Mouse (Mus musculus): ENCODE data around the gene Tomm40l. TPM values are rescaled to one million over a fixed set of nuclear protein-coding genes. Genes with fewer than 3 reads are reported as not detected.

Gene Tomm40l
- total RNA-seq (2023), result 16.1 TPM

DNA sequence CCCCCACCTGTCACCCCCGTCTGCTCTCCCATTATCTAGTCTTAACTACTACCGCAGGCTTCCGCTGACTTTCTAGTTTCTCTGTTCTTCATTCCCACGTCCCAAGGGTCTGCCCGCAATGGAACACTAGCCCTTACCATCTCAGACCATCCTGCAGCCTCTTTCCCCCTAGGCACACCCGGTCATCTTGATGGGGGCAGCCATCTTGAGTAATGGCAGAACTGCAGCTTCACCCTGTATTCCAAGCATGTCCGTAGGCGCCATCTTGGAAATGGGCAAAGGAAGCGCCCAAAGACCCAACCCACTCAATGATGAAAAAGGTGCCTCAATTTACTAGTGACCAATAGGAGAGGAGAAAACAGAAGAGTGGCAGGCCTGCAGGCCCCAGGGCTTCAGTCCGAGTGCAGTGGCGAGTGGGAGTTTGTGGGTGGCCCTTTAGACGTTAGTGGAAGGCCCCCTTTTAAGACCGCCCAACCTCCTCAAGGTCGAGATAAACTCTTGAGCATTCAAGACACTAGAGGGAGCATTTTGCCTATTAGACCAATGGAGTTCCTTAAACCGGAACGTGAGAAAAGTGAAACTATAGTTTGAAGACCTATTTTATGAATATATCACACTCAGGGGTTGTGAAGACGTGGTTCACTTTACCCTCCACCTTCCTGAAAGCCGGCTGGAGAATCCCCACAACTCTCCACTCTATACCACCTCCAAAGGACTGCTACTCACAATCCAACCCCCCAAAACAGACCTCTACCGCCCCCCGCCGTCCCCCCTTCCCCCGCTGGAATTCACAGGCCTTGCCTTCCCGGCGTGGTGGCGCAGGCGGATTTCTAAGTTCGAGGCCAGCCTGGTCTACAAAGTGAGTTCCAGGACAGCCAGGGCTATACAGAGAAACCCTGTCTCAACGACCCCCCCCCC lies at the start of gene Tomm40l:
Gene Tomm40l, minus strand, starts transcription at position 277 of the 918 bp plus-strand sequence.

DNA sequence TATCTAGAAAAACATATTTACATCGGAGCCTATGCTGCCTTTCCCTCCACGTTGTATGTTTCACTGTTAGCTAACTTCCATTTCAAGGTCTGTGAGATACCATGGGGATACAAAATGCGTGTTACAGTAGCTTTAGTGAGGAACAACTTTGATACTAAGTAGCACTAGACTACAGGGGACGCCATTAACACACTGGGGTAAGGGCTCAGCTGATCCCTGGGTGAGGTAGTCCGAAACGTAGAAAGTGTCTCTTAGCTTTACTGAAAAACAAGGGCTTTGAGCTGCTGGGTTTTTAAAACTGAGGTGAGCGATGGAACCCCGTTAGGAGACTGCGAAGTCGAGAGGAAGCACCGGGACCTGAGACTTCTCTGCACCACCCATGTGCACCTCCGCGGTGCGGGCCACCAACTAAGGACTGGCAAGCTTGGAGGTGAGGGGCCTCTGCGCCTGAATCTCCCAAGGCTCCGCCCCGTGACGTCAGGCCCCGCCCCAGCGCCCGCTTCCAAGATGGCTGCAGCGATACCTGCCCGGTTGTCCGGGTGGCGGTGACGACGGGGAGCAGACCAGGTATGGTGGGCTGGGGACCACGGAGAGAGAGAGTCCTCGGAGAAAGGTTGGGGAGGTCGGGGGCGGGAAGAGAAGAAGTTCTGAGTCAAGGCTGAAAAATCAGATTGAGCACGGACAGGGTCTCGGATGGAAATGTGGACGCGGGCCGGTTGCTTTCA lies 47.7 kb upstream of the Tomm40l start, which contains the start of gene B4galt3:
Gene B4galt3, plus strand, starts transcription at position 481 of the 725 bp plus-strand sequence.

GRCm38 (mm10) chr1:171250680-171251593 lies 28.6 kb upstream of the Tomm40l start, which contains the start of gene Ndufs2:
TSS of gene Ndufs2 (minus strand) at chr1:171251388.

DNA sequence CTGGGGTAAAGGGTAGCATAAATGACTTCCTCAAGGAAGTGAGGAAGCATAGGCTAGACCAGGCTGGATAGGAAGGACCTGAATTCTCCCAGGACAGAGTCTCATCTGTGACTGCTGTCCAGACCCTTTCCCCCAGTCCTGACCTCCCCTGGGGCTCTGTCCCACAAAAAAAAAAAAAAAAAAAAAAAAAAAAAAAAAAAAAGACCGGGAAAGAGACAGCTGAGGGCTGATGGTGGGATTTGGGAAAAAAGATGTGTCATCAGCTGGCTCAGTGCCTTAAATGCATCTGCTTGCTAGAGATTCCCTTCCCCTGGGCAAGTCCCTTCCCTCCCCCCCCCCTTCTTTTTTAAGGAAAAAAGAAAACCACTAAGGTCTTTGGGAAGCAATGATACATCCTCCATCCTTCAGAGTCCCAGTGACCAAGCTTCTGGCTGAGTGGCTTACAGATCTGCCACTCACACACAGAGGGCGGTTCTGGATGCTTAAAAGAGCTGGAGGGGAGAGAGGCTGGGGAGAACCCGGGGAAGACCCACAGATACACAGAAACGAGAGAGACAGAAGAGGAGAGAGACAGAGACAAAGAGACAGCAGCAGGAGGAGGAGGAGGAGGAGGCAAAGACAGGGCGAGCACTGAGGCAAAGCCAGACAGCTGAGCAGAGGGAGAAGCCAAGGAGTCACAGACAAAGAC lies 27.7 kb upstream of the Tomm40l start, which contains the start of gene Adamts4:
Gene Adamts4, plus strand, starts transcription at position 509 of the 688 bp plus-strand sequence.

DNA sequence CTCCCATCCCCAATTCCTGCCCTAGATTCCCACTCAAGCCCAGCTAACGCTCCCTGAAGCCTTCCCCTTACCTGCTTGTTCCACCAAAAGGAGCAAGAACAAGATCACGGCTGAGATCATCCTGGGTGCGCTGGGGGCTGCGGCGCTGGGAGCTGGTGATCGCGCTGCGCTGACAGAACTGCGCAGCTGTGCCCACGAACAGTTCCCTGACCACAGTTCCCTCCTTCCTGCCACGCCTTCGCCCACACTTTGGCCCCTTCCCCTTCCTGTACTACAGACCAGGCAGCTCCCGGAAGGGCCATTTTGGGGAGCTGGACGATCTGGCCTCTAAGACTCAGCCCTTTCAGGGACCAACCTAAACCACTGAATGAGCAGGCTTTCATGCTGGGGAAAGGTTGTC lies 11.8 kb upstream of the Tomm40l start, which contains the start of gene Fcer1g:
Gene Fcer1g, minus strand, starts transcription at position 240 of the 400 bp plus-strand sequence.

GRCm38 (mm10) chr1:171224857-171225256 lies 2.5 kb upstream of the Tomm40l start, which contains the start of gene Apoa2:
TSS of gene Apoa2 (plus strand) at chr1:171225054.

GRCm38 (mm10) chr1:171213801-171214496 lies 8.4 kb downstream of the Tomm40l start, which contains the start of gene Nr1i3:
TSS of gene Nr1i3 (plus strand) at chr1:171213970.

GRCm38 (mm10) chr1:171195887-171196397 lies 26.4 kb downstream of the Tomm40l start, which contains the start of gene Pcp4l1:
TSS of gene Pcp4l1 (minus strand) at chr1:171196268.

Other genes with a start within 250 kb of the Tomm40l start
- gene Fcgr2b, start 246.0 kb downstream of the Tomm40l start, total RNA-seq (2023), result 18.3 TPM
- 1.3 TPM for gene Fcgr4, start 203.6 kb downstream of the Tomm40l start, total RNA-seq (2023)
- gene Fcgr3, start 157.6 kb downstream of the Tomm40l start, total RNA-seq (2023), result 3.4 TPM
- not detected for gene Cfap126, start 108.6 kb downstream of the Tomm40l start, total RNA-seq (2023)
- 109 TPM for gene Sdhc, start 71.9 kb downstream of the Tomm40l start, total RNA-seq (2023)
- not detected for gene Mpz, start 71.8 kb downstream of the Tomm40l start, total RNA-seq (2023)
- not detected for gene Pcp4l1, start 26.2 kb downstream of the Tomm40l start, total RNA-seq (2023)
- not detected for gene Nr1i3, start 8.5 kb downstream of the Tomm40l start, total RNA-seq (2023)
- gene Apoa2, start 2.5 kb upstream of the Tomm40l start, total RNA-seq (2023), result not detected
- gene Fcer1g, start 11.9 kb upstream of the Tomm40l start, total RNA-seq (2023), result 13.4 TPM
- gene Adamts4, start 27.9 kb upstream of the Tomm40l start, total RNA-seq (2023), result not detected
- gene Ndufs2, start 28.9 kb upstream of the Tomm40l start, total RNA-seq (2023), result 122 TPM
- 66.1 TPM for gene B4galt3, start 47.8 kb upstream of the Tomm40l start, total RNA-seq (2023)
- 49.0 TPM for gene Ppox, start 58.7 kb upstream of the Tomm40l start, total RNA-seq (2023)
- gene Usp21, start 65.5 kb upstream of the Tomm40l start, total RNA-seq (2023), result 45.6 TPM
- gene Ufc1, start 72.5 kb upstream of the Tomm40l start, total RNA-seq (2023), result 52.8 TPM
- 24.5 TPM for gene Dedd, start 106.6 kb upstream of the Tomm40l start, total RNA-seq (2023)
- 28.0 TPM for gene Nit1, start 123.1 kb upstream of the Tomm40l start, total RNA-seq (2023)
- gene Pfdn2, start 123.2 kb upstream of the Tomm40l start, total RNA-seq (2023), result 79.6 TPM
- 1.3 TPM for gene Klhdc9, start 138.3 kb upstream of the Tomm40l start, total RNA-seq (2023)
- 0.24 TPM for gene Nectin4, start 147.6 kb upstream of the Tomm40l start, total RNA-seq (2023)
- 203 TPM for gene Arhgap30, start 166.4 kb upstream of the Tomm40l start, total RNA-seq (2023)
- 102 TPM for gene Usf1, start 188.8 kb upstream of the Tomm40l start, total RNA-seq (2023)
- 5.8 TPM for gene Tstd1, start 196.4 kb upstream of the Tomm40l start, total RNA-seq (2023)
- 0.46 TPM for gene F11r, start 215.0 kb upstream of the Tomm40l start, total RNA-seq (2023)

All from CD8-positive naive resting alpha-beta T cell, adult 57 days (primary cell).